13 mouse cellular contexts compared by ENCODE assay signal in the genomic region with DNA sequence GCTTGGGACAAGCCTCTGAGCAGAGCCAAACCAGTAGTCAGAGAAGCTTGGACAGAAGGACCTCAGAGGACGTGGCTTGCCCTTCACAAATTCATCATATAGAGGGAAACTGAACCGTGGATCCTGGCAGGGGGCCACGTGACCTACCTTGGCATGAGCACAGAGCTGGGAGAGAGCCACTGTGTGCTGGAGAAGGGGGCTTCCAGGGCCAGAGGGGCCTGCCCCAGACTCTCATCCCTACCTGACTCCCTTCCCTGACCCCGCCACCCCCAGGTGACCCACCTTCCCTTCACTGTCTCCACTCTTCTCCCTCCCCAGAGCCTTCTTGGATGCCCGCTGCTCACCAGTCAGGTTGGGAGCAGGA. TPM values are rescaled to one million over a fixed set of nuclear protein-coding genes. Genes with fewer than 3 reads are reported as not detected.
DNase-seq lines count a peak whose midpoint lies in the region; ATAC-seq and TF ChIP-seq lines count a peak whose summit lies in the region.
"Had no signal": no experiment of that assay in that cellular context is flagged by ENCODE, and none has a peak within 500 bp of the region (broad histone marks: within the 10 kb centered on the region; RNA-seq: fewer than 3 reads in every experiment).

No protein-coding gene starts in this region.

- TF ChIP-seq EP300 in CH12.LX (IDR thresholded peaks at IDR 0.05; ENCODE audit: low read length), result no peak

- dilution Hi-C loops in CH12.LX (cut with MboI; ENCODE audit: extremely low pct_ligation_motif_present, extremely low pct_unique_long_range_greater_than_20kb, low sequenced_read_pairs), result no loop called here

- WGBS in kidney, embryonic 16.5 days, result 65% methylated on average over 5 of the region's 5 CpGs
- WGBS in hindbrain, embryonic 15.5 days, result 49% methylated on average over 4 of the region's 5 CpGs
- WGBS in midbrain, embryonic 13.5 days, result 77% methylated on average over 5 of the region's 5 CpGs

- no peaks in the 10 kb centered on the region for H3K9me3 ChIP-seq in kidney, embryonic 16.5 days (ENCODE audit: low read length)
- no peaks in the 10 kb centered on the region for H3K9me3 ChIP-seq in CH12.LX (replicated peaks; ENCODE audit: low read length)
- H3K9me3 ChIP-seq in hindbrain, embryonic 15.5 days, result no peaks in the 10 kb centered on the region
- no peaks in the 10 kb centered on the region for H3K9me3 ChIP-seq in midbrain, embryonic 13.5 days

- ATAC-seq in kidney, embryonic 16.5 days (ENCODE audit: low FRiP score, low TSS enrichment), result peak; percentile 18
- 0 out of 2 replicates have a peak, but pooled peaks have one; percentile 5 for ATAC-seq in hindbrain, embryonic 15.5 days (ENCODE audit: low FRiP score, low read depth)
- peak; percentile 32; the same call in 1 of the 2 replicates for ATAC-seq in midbrain, embryonic 13.5 days

- no peaks in the 10 kb centered on the region for H3K27me3 ChIP-seq in kidney, embryonic 16.5 days (ENCODE audit: insufficient read depth, low read length)
- H3K27me3 ChIP-seq in CH12.LX (replicated peaks), result peaks cover 29% of the 10 kb centered on the region
- no peaks in the 10 kb centered on the region for H3K27me3 ChIP-seq in hindbrain, embryonic 15.5 days
- peaks cover 10% of the 10 kb centered on the region for H3K27me3 ChIP-seq in midbrain, embryonic 13.5 days

- no peak overlapping the region for H3K4me3 ChIP-seq in kidney, embryonic 16.5 days (ENCODE audit: low read length)
- no peak overlapping the region for H3K4me3 ChIP-seq in CH12.LX (replicated peaks in 1 of 3; ENCODE audit: low read depth in 2 of 3, low read length in 2 of 3, poor library complexity in 1 of 3)
- no peak overlapping the region for H3K4me3 ChIP-seq in hindbrain, embryonic 15.5 days
- no peak overlapping the region for H3K4me3 ChIP-seq in midbrain, embryonic 13.5 days (replicated peaks)

- no peaks in the 10 kb centered on the region for H3K36me3 ChIP-seq in kidney, embryonic 16.5 days (ENCODE audit: insufficient read depth, low read length)
- no peaks in the 10 kb centered on the region for H3K36me3 ChIP-seq in CH12.LX (replicated peaks in 1 of 2; ENCODE audit: control insufficient read depth in 1 of 2, insufficient read depth in 1 of 2, low read length in 1 of 2)
- no peaks in the 10 kb centered on the region for H3K36me3 ChIP-seq in hindbrain, embryonic 15.5 days
- H3K36me3 ChIP-seq in midbrain, embryonic 13.5 days, result no peaks in the 10 kb centered on the region

- DNase-seq in kidney, adult 11 months, result no peak
- no peak for DNase-seq in CH12.LX (ENCODE audit: extremely low read depth)
- no peak for DNase-seq in cerebellum, postnatal 10 days
- no peak for DNase-seq in frontal cortex, postnatal 14 days (ENCODE audit: low spot score in 2 of 2)

- no peak for TF ChIP-seq RAD21 in CH12.LX (IDR thresholded peaks at IDR 0.05; ENCODE audit: low read depth, low read length)

- no peak overlapping the region for H3K27ac ChIP-seq in kidney, embryonic 16.5 days (ENCODE audit: low read length)
- no peak overlapping the region for H3K27ac ChIP-seq in CH12.LX (ENCODE audit: insufficient read depth, low read depth)
- H3K27ac ChIP-seq in hindbrain, embryonic 15.5 days (replicated peaks), result no peak overlapping the region
- H3K27ac ChIP-seq in midbrain, embryonic 13.5 days, result no peak overlapping the region

- no peak overlapping the region for H3K9ac ChIP-seq in kidney, embryonic 16.5 days (replicated peaks; ENCODE audit: low read length)
- H3K9ac ChIP-seq in CH12.LX (ENCODE audit: insufficient read depth, low read depth), result no peak overlapping the region
- no peak overlapping the region for H3K9ac ChIP-seq in hindbrain, embryonic 15.5 days
- H3K9ac ChIP-seq in midbrain, embryonic 13.5 days (replicated peaks), result no peak overlapping the region

- H3K4me2 ChIP-seq in kidney, embryonic 16.5 days (replicated peaks; ENCODE audit: low read depth, low read length), result no peak overlapping the region
- H3K4me2 ChIP-seq in CH12.LX (ENCODE audit: insufficient read depth, low read depth, poor library complexity, severe bottlenecking), result no peak overlapping the region
- no peak overlapping the region for H3K4me2 ChIP-seq in hindbrain, embryonic 15.5 days
- no peak overlapping the region for H3K4me2 ChIP-seq in midbrain, embryonic 13.5 days (replicated peaks)

- in situ Hi-C loops in CH12.LX (cut with MboI; ENCODE audit: low pct_ligation_motif_present, low pct_unique_long_range_greater_than_20kb, low sequenced_read_pairs), result loop anchor here (10.0 kb wide), 1 partner anchor 208 kb away; no protein-coding TSS in a partner anchor

- TF ChIP-seq CTCF in CH12.LX (conservative IDR thresholded peaks at IDR 0.05 in 1 of 2, IDR thresholded peaks at IDR 0.05 in 1 of 2; ENCODE audit: low read depth in 2 of 2, low read length in 2 of 2), result no peak

- H3K4me1 ChIP-seq in kidney, embryonic 16.5 days (ENCODE audit: insufficient read depth, low read length), result peaks cover 10% of the 10 kb centered on the region; the same call in 1 of the 2 replicates
- H3K4me1 ChIP-seq in CH12.LX (ENCODE audit: control insufficient read depth in 1 of 2, insufficient read depth in 2 of 2), result peaks cover 9 to 38% of the 10 kb centered on the region in 2 experiments
- H3K4me1 ChIP-seq in hindbrain, embryonic 15.5 days (replicated peaks), result peaks cover 16% of the 10 kb centered on the region
- H3K4me1 ChIP-seq in midbrain, embryonic 13.5 days (replicated peaks), result peaks cover 27% of the 10 kb centered on the region

- TF ChIP-seq POLR2A in CH12.LX (IDR thresholded peaks at IDR 0.05; ENCODE audit: low read depth, low read length), result no peak

- no peaks in the 10 kb centered on the region for H3K79me2 ChIP-seq in CH12.LX (replicated peaks; ENCODE audit: control insufficient read depth, extremely low read depth, insufficient read depth, poor library complexity, severe bottlenecking)

TF ChIP-seq in CH12.LX, 34 proteins besides CTCF, POLR2A, EP300 and RAD21:
- TF ChIP-seq NRF1 (IDR thresholded peaks at IDR 0.05; ENCODE audit: low read depth, low read length), result no peak
- no peak for TF ChIP-seq SMC3 (IDR thresholded peaks at IDR 0.05; ENCODE audit: low read depth, low read length)
- TF ChIP-seq USF1 (IDR thresholded peaks at IDR 0.05; ENCODE audit: low read depth, low read length), result peak; percentile 24
- TF ChIP-seq POLR2AphosphoS2 (IDR thresholded peaks at IDR 0.05; ENCODE audit: low read depth, low read length), result no peak
- no peak for TF ChIP-seq IRF4 (IDR thresholded peaks at IDR 0.05; ENCODE audit: low read depth, low read length)
- no peak for TF ChIP-seq MAX (IDR thresholded peaks at IDR 0.05; ENCODE audit: low read length)

RNA-seq across cellular contexts. Expression of gene Dmrtb1, which starts 30.8 kb away (rescaled TPM):
- not detected in 2 replicates for polyA plus RNA-seq in kidney, embryonic 16.5 days (2015; fragmentation: Nextera tagmentation; extraction: Ambion mirVana)
- total RNA-seq in CH12.LX (2012; rRNA removed) (not detected in 2 replicates), CH12.LX (2014; rRNA removed) (not detected in 2 replicates)
- polyA plus RNA-seq in CH12.LX (2012; ENCODE audit: insufficient read length, low read depth), result not detected in 2 replicates
- polyA plus RNA-seq in hindbrain, embryonic 15.5 days (2015; fragmentation: Nextera tagmentation; extraction: Ambion mirVana), result 12.4 and 15.8 TPM in 2 replicates
- polyA plus RNA-seq in midbrain, embryonic 13.5 days (2015; fragmentation: Nextera tagmentation; extraction: Ambion mirVana), result 79.2 and 91.8 TPM in 2 replicates
- total RNA-seq: adrenal gland, postnatal 4 days; gastrocnemius, postnatal 25 days; hematopoietic stem cell, adult 5-6 weeks; megakaryocyte, adult 5-6 weeks had no signal
- polyA plus RNA-seq: heart, embryonic 11.5 days; lung, adult 2 months had no signal

Comparison
In these comparisons a context has a peak if more than half of its experiments do, and no peak if none do; other contexts are left out.
1. RNA of gene Dmrtb1, which starts 30.8 kb away (polyA plus RNA-seq): 79.2 to 91.8 TPM in midbrain, embryonic 13.5 days and 12.4 to 15.8 TPM in hindbrain, embryonic 15.5 days; not detected in kidney, embryonic 16.5 days and not detected in CH12.LX; every median in the first group is over 10 times any median in the second.
2. Peak in every context shown above with its lines, with median percentiles within 50 percentile points of each other: ATAC-seq.